Mouse (Mus musculus): Measurements from ENCODE around the gene H2-DMb1. TPM values are rescaled to one million over a fixed set of nuclear protein-coding genes. Genes with fewer than 3 reads are reported as not detected.

Gene H2-DMb1
- 1.9 and 2.2 TPM in 2 replicates for polyA plus RNA-seq (2012; rRNA removed)

GRCm38 (mm10) chr17:34152923-34153322, at the start of gene H2-DMb1:
H2-DMb1 (plus strand) TSS chr17:34153072.

DNA sequence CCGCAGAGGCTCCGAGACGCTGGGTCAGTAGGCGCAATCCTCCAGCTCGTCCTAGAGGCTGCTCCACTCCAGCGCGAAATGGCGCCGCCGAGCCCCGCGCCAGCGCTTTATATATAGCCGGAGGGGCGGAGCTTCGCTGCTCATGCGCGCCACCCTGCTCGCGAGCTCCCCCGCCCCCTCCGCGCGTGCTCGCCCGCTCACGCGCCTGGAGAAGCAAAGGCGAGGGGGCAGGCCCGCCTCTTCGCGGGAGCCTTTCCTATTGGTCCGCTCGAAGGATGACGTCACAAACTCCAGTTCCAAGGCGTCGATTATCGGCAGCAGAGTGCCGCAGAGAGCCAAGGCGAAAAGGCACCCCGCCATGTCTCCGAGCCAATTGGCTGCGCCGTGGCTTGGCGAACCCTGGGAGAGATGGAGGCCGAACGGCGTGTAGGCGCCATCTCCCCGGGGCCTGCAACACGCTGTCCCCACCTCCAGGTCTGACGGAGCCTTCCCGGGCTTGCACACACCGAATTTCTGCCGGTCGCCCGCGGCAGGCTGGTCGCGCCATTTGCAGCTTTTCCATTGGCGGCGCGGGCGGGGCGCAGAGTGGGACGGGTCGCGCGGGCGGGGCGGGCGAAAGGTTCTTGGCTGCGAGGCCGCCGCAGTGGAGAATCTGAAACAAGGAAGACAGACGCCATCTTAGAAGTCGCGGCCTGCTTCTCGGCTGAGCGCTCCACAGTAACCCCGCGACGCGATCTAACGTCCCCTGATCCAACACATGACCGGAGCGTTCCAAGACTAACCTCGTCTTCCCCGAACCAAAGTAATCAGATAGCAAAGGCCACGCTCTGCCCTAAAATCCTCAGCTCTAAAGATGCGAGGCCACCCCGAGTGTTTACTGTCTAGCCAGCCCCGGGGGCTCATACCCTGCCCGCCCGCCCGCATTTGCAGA, 33.4 kb upstream of the H2-DMb1 start, which contains the start of gene H2-DMa:
TSS of gene H2-DMa (plus strand) at position 293 of the 931 bp plus-strand sequence.

GRCm38 (mm10) chr17:34122188-34122984, 30.5 kb upstream of the H2-DMb1 start, which contains the start of gene Brd2:
Brd2 (minus strand) TSS chr17:34122634.

GRCm38 (mm10) chr17:34143033-34143432, 9.8 kb upstream of the H2-DMb1 start, which contains the start of gene H2-DMb2:
H2-DMb2 (plus strand) TSS chr17:34143307.

GRCm38 (mm10) chr17:34187261-34187916, 34.5 kb downstream of the H2-DMb1 start, which contains the start of the genes Tap1 and Psmb9:
Tap1 (plus strand) TSS chr17:34187553.
Psmb9 (minus strand) TSS chr17:34187764.

GRCm38 (mm10) chr17:34196941-34197894, 44.3 kb downstream of the H2-DMb1 start, which contains the start of gene Psmb8:
Psmb8 (plus strand) TSS chr17:34197721.

DNA sequence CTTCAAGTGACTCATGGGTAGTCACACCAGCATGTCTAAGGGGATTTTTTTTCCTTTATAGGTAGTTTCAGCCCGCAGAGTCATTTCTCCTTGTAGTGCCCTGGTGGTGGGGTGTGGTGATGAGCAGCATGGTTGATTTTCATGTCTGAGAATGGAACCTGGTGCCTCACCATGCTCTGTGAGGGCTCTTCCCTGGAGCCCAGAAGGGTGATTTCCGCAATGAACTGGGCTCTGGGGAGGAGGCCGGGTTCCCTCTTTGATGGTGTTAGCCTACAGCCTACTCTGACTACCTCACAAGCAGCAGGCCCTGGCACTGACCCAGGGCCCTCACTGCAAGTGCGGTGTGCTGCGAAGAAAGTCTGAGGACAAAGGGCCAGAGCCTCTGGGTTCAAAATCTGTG, 50.6 kb downstream of the H2-DMb1 start, which contains the start of gene Tap2:
TSS of gene Tap2 (plus strand) at position 84 of the 400 bp plus-strand sequence.

Other genes starting within 250 kb of the H2-DMb1 start
- 0.21 and 0.24 TPM in 2 replicates for gene Platr17, start 247.9 kb upstream of the H2-DMb1 start, polyA plus RNA-seq (2012; rRNA removed)
- 39.3 and 40.5 TPM in 2 replicates for gene Daxx, start 243.7 kb upstream of the H2-DMb1 start, polyA plus RNA-seq (2012; rRNA removed)
- gene Tapbp, start 237.2 kb upstream of the H2-DMb1 start, polyA plus RNA-seq (2012; rRNA removed) = 14.7 and 16.0 TPM in 2 replicates
- 26.4 and 28.4 TPM in 2 replicates for gene Zbtb22, start 237.2 kb upstream of the H2-DMb1 start, polyA plus RNA-seq (2012; rRNA removed)
- gene Rgl2, start 223.5 kb upstream of the H2-DMb1 start, polyA plus RNA-seq (2012; rRNA removed) = 183 and 190 TPM in 2 replicates
- 117 and 126 TPM in 2 replicates for gene Pfdn6, start 212.7 kb upstream of the H2-DMb1 start, polyA plus RNA-seq (2012; rRNA removed)
- gene Wdr46, start 212.4 kb upstream of the H2-DMb1 start, polyA plus RNA-seq (2012; rRNA removed) = 20.5 and 22.2 TPM in 2 replicates
- 10.4 and 11.6 TPM in 2 replicates for gene B3galt4, start 201.6 kb upstream of the H2-DMb1 start, polyA plus RNA-seq (2012; rRNA removed)
- 58.2 and 62.1 TPM in 2 replicates for gene Vps52, start 197.3 kb upstream of the H2-DMb1 start, polyA plus RNA-seq (2012; rRNA removed)
- 648 and 656 TPM in 2 replicates for gene Rps18, start 197.1 kb upstream of the H2-DMb1 start, polyA plus RNA-seq (2012; rRNA removed)
- 24.0 and 24.8 TPM in 2 replicates for gene H2-K1, start 152.7 kb upstream of the H2-DMb1 start, polyA plus RNA-seq (2012; rRNA removed)
- gene Ring1, start 128.4 kb upstream of the H2-DMb1 start, polyA plus RNA-seq (2012; rRNA removed) = 48.8 and 51.4 TPM in 2 replicates
- gene H2-Ke6, start 125.0 kb upstream of the H2-DMb1 start, polyA plus RNA-seq (2012; rRNA removed) = 98.3 and 102 TPM in 2 replicates
- 112 TPM in 2 replicates for gene Slc39a7, start 121.4 kb upstream of the H2-DMb1 start, polyA plus RNA-seq (2012; rRNA removed)
- 82.1 and 83.7 TPM in 2 replicates for gene Rxrb, start 121.3 kb upstream of the H2-DMb1 start, polyA plus RNA-seq (2012; rRNA removed)
- 10.7 and 17.0 TPM in 2 replicates for gene Col11a2, start 113.6 kb upstream of the H2-DMb1 start, polyA plus RNA-seq (2012; rRNA removed)
- gene H2-Oa, start 60.7 kb upstream of the H2-DMb1 start, polyA plus RNA-seq (2012; rRNA removed) = 0.06 and 0.19 TPM in 2 replicates
- gene H2-DMa, start 33.5 kb upstream of the H2-DMb1 start, polyA plus RNA-seq (2012; rRNA removed) = 15.7 and 16.4 TPM in 2 replicates
- 144 and 169 TPM in 2 replicates for gene Brd2, start 30.4 kb upstream of the H2-DMb1 start, polyA plus RNA-seq (2012; rRNA removed)
- 0.63 and 1.0 TPM in 2 replicates for gene H2-DMb2, start 9.8 kb upstream of the H2-DMb1 start, polyA plus RNA-seq (2012; rRNA removed)
- gene Tap1, start 34.5 kb downstream of the H2-DMb1 start, polyA plus RNA-seq (2012; rRNA removed) = 4.8 and 4.9 TPM in 2 replicates
- gene Psmb9, start 34.7 kb downstream of the H2-DMb1 start, polyA plus RNA-seq (2012; rRNA removed) = 1.2 and 1.5 TPM in 2 replicates
- 3.5 and 4.0 TPM in 2 replicates for gene Psmb8, start 44.6 kb downstream of the H2-DMb1 start, polyA plus RNA-seq (2012; rRNA removed)
- gene Tap2, start 50.5 kb downstream of the H2-DMb1 start, polyA plus RNA-seq (2012; rRNA removed) = 1.9 and 2.1 TPM in 2 replicates
- 0.40 and 0.48 TPM in 2 replicates for gene H2-Ob, start 85.8 kb downstream of the H2-DMb1 start, polyA plus RNA-seq (2012; rRNA removed)
- 0.74 and 1.0 TPM in 2 replicates for gene H2-Ab1, start 104.6 kb downstream of the H2-DMb1 start, polyA plus RNA-seq (2012; rRNA removed)
- gene H2-Aa, start 134.8 kb downstream of the H2-DMb1 start, polyA plus RNA-seq (2012; rRNA removed) = 0.34 and 0.47 TPM in 2 replicates
- gene H2-Eb1, start 152.8 kb downstream of the H2-DMb1 start, polyA plus RNA-seq (2012; rRNA removed) = 1.8 and 1.9 TPM in 2 replicates
- 0.04 and 0.17 TPM in 2 replicates for gene H2-Eb2, start 172.6 kb downstream of the H2-DMb1 start, polyA plus RNA-seq (2012; rRNA removed)
- not detected in 2 replicates for gene Btnl2, start 201.8 kb downstream of the H2-DMb1 start, polyA plus RNA-seq (2012; rRNA removed)
- gene Btnl1, start 224.1 kb downstream of the H2-DMb1 start, polyA plus RNA-seq (2012; rRNA removed) = not detected in 2 replicates
- 7.7 and 11.5 TPM in 2 replicates for gene BC051142, start 245.7 kb downstream of the H2-DMb1 start, polyA plus RNA-seq (2012; rRNA removed)